Mouse (Mus musculus) limb, embryonic 13.5 days (tissue): ENCODE measurements at regions not wholly inside any gene's neighbourhood (a gene's known extent, or its start where the extent isn't known, plus 50 kb on each side); places are given as distances from the start of the nearest gene placed in this dataset.
A peak's percentile ranks its signal among the peaks of the same experiment; 100 is the strongest.

ENCODE experiments used
- ATAC-seq: fragments of 200-750 bp; cut with Nextera tagmentation; 2 replicates; pipeline ENCODE4 v1.8.0; 2017; ENCODE audit warnings: low read depth, moderate number of reproducible peaks, moderate TSS enrichment; ENCODE audit not compliant: low FRiP score
- H3K27ac ChIP-seq: fragments of 300-500 bp; sonication (generic); 2 replicates; pipeline ENCODE4 v1.5.1; 2015; ENCODE audit warnings: inconsistent platforms, mild to moderate bottlenecking, moderate library complexity
- H3K27me3 ChIP-seq: fragments of 300-500 bp; sonication (generic); 2 replicates; pipeline ENCODE4 v1.6.1; 2015; ENCODE audit warnings: mild to moderate bottlenecking, inconsistent platforms
- H3K36me3 ChIP-seq: fragments of 300-500 bp; sonication (generic); 2 replicates; pipeline ENCODE4 v1.6.1; 2015; ENCODE audit warnings: inconsistent platforms, mild to moderate bottlenecking, moderate library complexity
- H3K4me1 ChIP-seq: fragments of 300-500 bp; sonication (generic); 2 replicates; pipeline ENCODE4 v1.6.1; 2015; ENCODE audit warnings: inconsistent platforms
- H3K4me2 ChIP-seq: fragments of 300-500 bp; sonication (generic); replicated peaks from 2 replicates; pipeline ENCODE4 v1.6.1; 2015; ENCODE audit warnings: inconsistent platforms, mild to moderate bottlenecking, moderate library complexity
- H3K4me3 ChIP-seq: fragments of 300-500 bp; sonication (generic); 2 replicates; pipeline ENCODE4 v1.5.1; 2015; ENCODE audit warnings: moderate library complexity, mild to moderate bottlenecking, inconsistent platforms
- H3K9ac ChIP-seq: fragments of 300-500 bp; sonication (generic); 2 replicates; pipeline ENCODE4 v1.6.1; 2015; ENCODE audit warnings: mild to moderate bottlenecking, inconsistent platforms
- H3K9me3 ChIP-seq: fragments of 300-500 bp; sonication (generic); 2 replicates; pipeline ENCODE4 v1.6.1; 2016; ENCODE audit warnings: inconsistent platforms
- WGBS: fragments of 180-500 bp; shearing (Covaris S2); methylation state at CpG from one replicate; pipeline ENCODE4 v1.1.7; 2015; 5-methylcytosine and 5-hydroxymethylcytosine counted together

GRCm38 (mm10) chr5:97218712-97219111 is 107.3 kb upstream of the Paqr3 start:
- Histone ChIP-seq H3K4me3 (no peak overlapping the region), H3K9ac (no peak overlapping the region), H3K36me3 (no peaks in the 10 kb centered on the region), H3K4me2 (no peak overlapping the region), H3K27me3 (no peaks in the 10 kb centered on the region), H3K9me3 (no peaks in the 10 kb centered on the region), H3K27ac (no peak overlapping the region), H3K4me1 (no peaks in the 10 kb centered on the region)
- no peak for ATAC-seq
- WGBS: 83% methylated on average over 1 of the region's 1 CpGs

- no peak for ATAC-seq
- 72% methylated on average over 4 of the region's 4 CpGs for WGBS
Observed at GRCm38 (mm10) chr5:97205606-97206005, 94.2 kb upstream of the Paqr3 start.

GRCm38 (mm10) chr5:97204337-97204736 is 92.9 kb upstream of the Paqr3 start:
- ATAC-seq: no peak
- 77% methylated on average over 2 of the region's 2 CpGs for WGBS
- H3K36me3 ChIP-seq: no peaks in the 10 kb centered on the region
- H3K9me3 ChIP-seq: no peaks in the 10 kb centered on the region
- no peak overlapping the region for H3K4me2 ChIP-seq
- no peak overlapping the region for H3K4me3 ChIP-seq
- H3K9ac ChIP-seq: no peak overlapping the region
- no peaks in the 10 kb centered on the region for H3K4me1 ChIP-seq
- no peaks in the 10 kb centered on the region for H3K27me3 ChIP-seq
- no peak overlapping the region for H3K27ac ChIP-seq

More at GRCm38 (mm10) chr5:97205606-97206005, 94.2 kb upstream of the Paqr3 start:
- H3K4me3 ChIP-seq: no peak overlapping the region
- H3K9me3 ChIP-seq: no peaks in the 10 kb centered on the region
- no peak overlapping the region for H3K9ac ChIP-seq
- no peaks in the 10 kb centered on the region for H3K36me3 ChIP-seq
- H3K4me2 ChIP-seq: no peak overlapping the region
- H3K27me3 ChIP-seq: no peaks in the 10 kb centered on the region
- H3K27ac ChIP-seq: no peak overlapping the region
- no peaks in the 10 kb centered on the region for H3K4me1 ChIP-seq

- H3K27me3 ChIP-seq: no peaks in the 10 kb centered on the region
- H3K4me2 ChIP-seq: no peak overlapping the region
- H3K4me3 ChIP-seq: no peak overlapping the region
- no peak overlapping the region for H3K27ac ChIP-seq
- WGBS: 86% methylated on average over 1 of the region's 1 CpGs
- H3K9ac ChIP-seq: no peak overlapping the region
- H3K36me3 ChIP-seq: no peaks in the 10 kb centered on the region
- ATAC-seq: no peak
- no peaks in the 10 kb centered on the region for H3K9me3 ChIP-seq
- no peaks in the 10 kb centered on the region for H3K4me1 ChIP-seq
Observed at GRCm38 (mm10) chr5:97203646-97204045, 92.2 kb upstream of the Paqr3 start.

GRCm38 (mm10) chr5:97202557-97202956 is 91.2 kb upstream of the Paqr3 start:
- H3K9me3 ChIP-seq: no peaks in the 10 kb centered on the region
- no peaks in the 10 kb centered on the region for H3K36me3 ChIP-seq
- H3K4me1 ChIP-seq: no peaks in the 10 kb centered on the region
- no peak overlapping the region for H3K9ac ChIP-seq
- H3K4me3 ChIP-seq: no peak overlapping the region
- ATAC-seq: no peak
- no peak overlapping the region for H3K27ac ChIP-seq
- no peaks in the 10 kb centered on the region for H3K27me3 ChIP-seq
- 61% methylated on average over 3 of the region's 3 CpGs for WGBS
- H3K4me2 ChIP-seq: no peak overlapping the region

- Histone ChIP-seq H3K27me3 (no peaks in the 10 kb centered on the region), H3K4me3 (no peak overlapping the region), H3K9ac (no peak overlapping the region), H3K9me3 (no peaks in the 10 kb centered on the region), H3K27ac (no peak overlapping the region), H3K4me1 (no peaks in the 10 kb centered on the region), H3K36me3 (no peaks in the 10 kb centered on the region), H3K4me2 (no peak overlapping the region)
- ATAC-seq: no peak
- 67% methylated on average over 4 of the region's 4 CpGs for WGBS
Observed at GRCm38 (mm10) chr5:97200655-97201054, 89.3 kb upstream of the Paqr3 start.

- H3K9me3 ChIP-seq: no peaks in the 10 kb centered on the region
- H3K4me3 ChIP-seq: no peak overlapping the region
- ATAC-seq: no peak
- 54% methylated on average over 10 of the region's 10 CpGs for WGBS
- H3K27ac ChIP-seq: no peak overlapping the region
- H3K9ac ChIP-seq: no peak overlapping the region
- no peak overlapping the region for H3K4me2 ChIP-seq
- no peaks in the 10 kb centered on the region for H3K36me3 ChIP-seq
- peaks cover 23% of the 10 kb centered on the region for H3K4me1 ChIP-seq
- H3K27me3 ChIP-seq: no peaks in the 10 kb centered on the region
Observed at GRCm38 (mm10) chr5:97195281-97195660, 83.9 kb upstream of the Paqr3 start.

GRCm38 (mm10) chr5:97194656-97195280 is 83.4 kb upstream of the Paqr3 start:
- no peak for ATAC-seq
- peaks cover 26% of the 10 kb centered on the region for H3K4me1 ChIP-seq
- no peak overlapping the region for H3K9ac ChIP-seq
- H3K36me3 ChIP-seq: no peaks in the 10 kb centered on the region
- 75% methylated on average over 11 of the region's 11 CpGs for WGBS
- H3K4me2 ChIP-seq: no peak overlapping the region
- no peaks in the 10 kb centered on the region for H3K27me3 ChIP-seq
- no peak overlapping the region for H3K27ac ChIP-seq
- no peak overlapping the region for H3K4me3 ChIP-seq
- H3K9me3 ChIP-seq: no peaks in the 10 kb centered on the region

- no peaks in the 10 kb centered on the region for H3K9me3 ChIP-seq
- no peak overlapping the region for H3K4me2 ChIP-seq
- H3K27me3 ChIP-seq: no peaks in the 10 kb centered on the region
- no peak overlapping the region for H3K4me3 ChIP-seq
- WGBS: 48% methylated on average over 13 of the region's 13 CpGs
- no peak for ATAC-seq
- H3K4me1 ChIP-seq: peaks cover 26% of the 10 kb centered on the region
- H3K36me3 ChIP-seq: no peaks in the 10 kb centered on the region
- H3K9ac ChIP-seq: no peak overlapping the region
- no peak overlapping the region for H3K27ac ChIP-seq
Observed at GRCm38 (mm10) chr5:97192656-97193055, 81.3 kb upstream of the Paqr3 start.

GRCm38 (mm10) chr5:97190695-97191094 is 79.3 kb upstream of the Paqr3 start:
- Histone ChIP-seq H3K4me1 (peaks cover 26% of the 10 kb centered on the region), H3K27me3 (no peaks in the 10 kb centered on the region), H3K36me3 (no peaks in the 10 kb centered on the region), H3K9ac (no peak overlapping the region), H3K4me3 (no peak overlapping the region), H3K9me3 (no peaks in the 10 kb centered on the region), H3K27ac (peak overlapping the region; percentile 69), H3K4me2 (peak overlapping the region; percentile 27; the same call in 1 of the 2 replicates)
- peak; percentile 88 for ATAC-seq
- 22% methylated on average over 3 of the region's 3 CpGs for WGBS

GRCm38 (mm10) chr5:97184512-97184911 is 73.1 kb upstream of the Paqr3 start:
- H3K4me3 ChIP-seq: no peak overlapping the region
- ATAC-seq: no peak
- H3K9me3 ChIP-seq: no peaks in the 10 kb centered on the region
- no peaks in the 10 kb centered on the region for H3K36me3 ChIP-seq
- H3K4me2 ChIP-seq: no peak overlapping the region
- H3K27ac ChIP-seq: no peak overlapping the region
- H3K4me1 ChIP-seq: no peaks in the 10 kb centered on the region
- WGBS: 80% methylated on average over 9 of the region's 9 CpGs
- no peaks in the 10 kb centered on the region for H3K27me3 ChIP-seq
- no peak overlapping the region for H3K9ac ChIP-seq

- Histone ChIP-seq H3K4me1 (no peaks in the 10 kb centered on the region), H3K9ac (no peak overlapping the region), H3K9me3 (no peaks in the 10 kb centered on the region), H3K27me3 (no peaks in the 10 kb centered on the region), H3K27ac (no peak overlapping the region), H3K4me2 (no peak overlapping the region), H3K4me3 (no peak overlapping the region), H3K36me3 (no peaks in the 10 kb centered on the region)
- WGBS: 89% methylated on average over 1 of the region's 1 CpGs
- ATAC-seq: no peak
Observed at GRCm38 (mm10) chr5:97181249-97181648, 69.9 kb upstream of the Paqr3 start.

GRCm38 (mm10) chr5:97174446-97174845 is 63.0 kb upstream of the Paqr3 start:
- 91% methylated on average over 8 of the region's 8 CpGs for WGBS
- Histone ChIP-seq H3K36me3 (no peaks in the 10 kb centered on the region), H3K9me3 (no peaks in the 10 kb centered on the region), H3K4me2 (no peak overlapping the region), H3K27me3 (0 out of 2 replicates have a peak, but pooled peaks cover 2% of the 10 kb centered on the region), H3K9ac (no peak overlapping the region), H3K4me1 (no peaks in the 10 kb centered on the region), H3K27ac (no peak overlapping the region), H3K4me3 (no peak overlapping the region)
- no peak for ATAC-seq
